Mouse (Mus musculus) layer of hippocampus, postnatal 25 days (tissue): ENCODE measurements around the gene Ier5l. TPM values are rescaled to one million over a fixed set of nuclear protein-coding genes. Genes with fewer than 3 reads are reported as not detected.

ENCODE experiments used
- DNase-seq, 2 experiments: peaks; one replicate each; pipeline ENCODE4 v3.0.0; 2022; ENCODE audit warnings: mixed read lengths in 2 of 2, low spot score in 1 of 2; ENCODE audit errors: extremely low spot score in 1 of 2
- total RNA-seq, 2 experiments: library from RNA; stranded (reverse); gene quantifications; 2 replicates each; pipeline ENCODE4 v1.2.3; 2021

The Ier5l gene
- 10 to 100 TPM; 12.8 to 13.1 TPM for total RNA-seq

GRCm38 (mm10) chr2:30474039-30474438 is at the start of gene Ier5l:
Ier5l (minus strand) TSS chr2:30474219.
- DNase-seq, result peak; percentile 88 to 96

GRCm38 (mm10) chr2:30523727-30524126 is 49.7 kb upstream of the Ier5l start:
- no peak for DNase-seq

- no peak for DNase-seq
These were observed 36.8 kb upstream of the Ier5l start for GRCm38 (mm10) chr2:30510711-30511380.

GRCm38 (mm10) chr2:30507138-30507727 is 33.2 kb upstream of the Ier5l start:
- DNase-seq, result no peak

- DNase-seq, result peak; percentile 43 to 44
These were observed 29.9 kb upstream of the Ier5l start for GRCm38 (mm10) chr2:30503677-30504621.

- no peak for DNase-seq
These were observed 27.7 kb upstream of the Ier5l start for GRCm38 (mm10) chr2:30501701-30502100.

- peak; percentile 45 to 51 for DNase-seq
These were observed 22.2 kb upstream of the Ier5l start for GRCm38 (mm10) chr2:30495909-30496861.

- DNase-seq, result no peak
These were observed 21.2 kb upstream of the Ier5l start for GRCm38 (mm10) chr2:30495000-30495908.

GRCm38 (mm10) chr2:30490384-30490783 is 16.4 kb upstream of the Ier5l start:
- DNase-seq, result no peak

- no peak for DNase-seq
These were observed 13.6 kb upstream of the Ier5l start for GRCm38 (mm10) chr2:30487597-30487996.

- no peak for DNase-seq
These were observed 4.5 kb upstream of the Ier5l start for GRCm38 (mm10) chr2:30478526-30478925.

GRCm38 (mm10) chr2:30476241-30476640 is 2.2 kb upstream of the Ier5l start:
- no peak for DNase-seq

GRCm38 (mm10) chr2:30475457-30475856 is 1.4 kb upstream of the Ier5l start:
- no peak for DNase-seq

- DNase-seq, result no peak
These were observed 757 bp upstream of the Ier5l start for GRCm38 (mm10) chr2:30474776-30475175.

GRCm38 (mm10) chr2:30473431-30474031 is 488 bp downstream of the Ier5l start:
- peak in 1 of 2 experiments; percentile 26 for DNase-seq

GRCm38 (mm10) chr2:30472731-30473351 is 1.2 kb downstream of the Ier5l start:
- peak; percentile 30 to 43 for DNase-seq

- DNase-seq, result peak; percentile 49 to 54
These were observed 2.0 kb downstream of the Ier5l start for GRCm38 (mm10) chr2:30471795-30472720.
